Mouse (Mus musculus) kidney, postnatal 25 days (tissue): ENCODE measurements around the gene Gm28961.
"Not testable (repeated sequence)": the region's sequence is repeated elsewhere in the genome, so short reads cannot be mapped to it uniquely, and the experiment has no call there.

Experiments used
- DNase-seq, 2 experiments: peaks; one replicate each; pipeline ENCODE4 v3.0.0; 2021; ENCODE audit warnings: mixed read lengths in 2 of 2

The Gm28961 gene

DNA sequence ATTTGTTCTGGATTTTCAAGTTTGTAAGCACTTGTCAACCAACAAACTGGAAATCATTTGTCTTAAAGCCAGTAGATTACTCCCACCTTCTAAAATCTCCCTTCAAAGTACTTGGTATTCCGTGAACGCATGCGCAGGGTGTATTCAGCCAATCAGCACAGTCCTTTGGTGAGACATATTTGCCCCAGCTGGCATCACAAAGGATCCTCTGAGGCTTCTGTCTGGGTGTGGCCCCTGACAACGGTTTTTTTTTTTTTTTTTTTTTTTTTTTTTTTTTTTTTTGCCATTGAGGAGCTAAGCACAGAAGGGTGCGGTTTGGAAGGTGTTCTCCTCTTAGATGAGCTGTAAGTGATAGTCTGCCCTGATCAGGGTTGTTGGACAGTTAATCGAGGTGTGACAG is at the start of gene Gm28961:
Gene Gm28961 (plus strand): TSS at position 301 of the 400 bp plus-strand sequence.
- DNase-seq, result not testable (repeated sequence)
